Comparison of ENCODE assay signal across 7 mouse cellular contexts in genomic region chr9:20726134-20726858, GRCm38 (mm10). TPM values are rescaled to one million over a fixed set of nuclear protein-coding genes. Genes with fewer than 3 reads are reported as not detected.
A peak's percentile ranks its signal among the peaks of the same experiment; 100 is the strongest.
DNase-seq lines count a peak whose midpoint lies in the region; ATAC-seq and TF ChIP-seq lines count a peak whose summit lies in the region.

No protein-coding gene starts in this region.

- DNase-seq in layer of hippocampus, adult 2 months (ENCODE audit: low spot score in 2 of 2) = no peak
- DNase-seq in layer of hippocampus, adult 18-20 months (ENCODE audit: low spot score in 2 of 2) = no peak
- peak; percentile 45 for DNase-seq in brain, adult 2 months (ENCODE audit: low read depth, low spot score)
- DNase-seq in adipocyte (ENCODE audit: low spot score) = no peak
- no peak for DNase-seq in ovary, postnatal 36 days (ENCODE audit: low spot score)

- ATAC-seq in forebrain, embryonic 13.5 days = peak; percentile 30
- no peak for ATAC-seq in liver, embryonic 16.5 days (ENCODE audit: low read depth)

- peaks cover 65% of the 10 kb centered on the region for H3K27me3 ChIP-seq in forebrain, embryonic 13.5 days
- H3K27me3 ChIP-seq in liver, embryonic 16.5 days (ENCODE audit: control insufficient read depth, insufficient read depth, low read depth, low read length) = peaks cover 60% of the 10 kb centered on the region

- peak overlapping the region; percentile 58 for H3K27ac ChIP-seq in layer of hippocampus, adult 2 months
- no peak overlapping the region for H3K27ac ChIP-seq in forebrain, embryonic 13.5 days
- H3K27ac ChIP-seq in liver, embryonic 16.5 days (ENCODE audit: low read length) = no peak overlapping the region

- peaks cover 30% of the 10 kb centered on the region for H3K4me1 ChIP-seq in forebrain, embryonic 13.5 days
- peaks cover 3% of the 10 kb centered on the region; the same call in 1 of the 2 replicates for H3K4me1 ChIP-seq in liver, embryonic 16.5 days (ENCODE audit: control insufficient read depth, low read depth, low read length)

- WGBS in forebrain, embryonic 13.5 days = 1% methylated on average over 41 of the region's 42 CpGs
- 3% methylated on average over 42 of the region's 42 CpGs for WGBS in liver, embryonic 16.5 days (ENCODE audit: insufficient replicate concordance)

- H3K4me2 ChIP-seq in forebrain, embryonic 13.5 days = peak overlapping the region; percentile 98
- peak overlapping the region; percentile 65 for H3K4me2 ChIP-seq in liver, embryonic 16.5 days (ENCODE audit: low read depth, low read length)

- no peaks in the 10 kb centered on the region for H3K36me3 ChIP-seq in forebrain, embryonic 13.5 days (ENCODE audit: poor library complexity, severe bottlenecking)
- H3K36me3 ChIP-seq in liver, embryonic 16.5 days (ENCODE audit: control insufficient read depth, insufficient read depth) = no peaks in the 10 kb centered on the region

- peak overlapping the region; percentile 71 for H3K4me3 ChIP-seq in layer of hippocampus, adult 2 months
- H3K4me3 ChIP-seq in forebrain, embryonic 13.5 days = peak overlapping the region; percentile 55
- peak overlapping the region; percentile 47 for H3K4me3 ChIP-seq in liver, embryonic 16.5 days (ENCODE audit: low read depth, low read length)

- no peaks in the 10 kb centered on the region for H3K9me3 ChIP-seq in forebrain, embryonic 13.5 days (replicated peaks)
- no peaks in the 10 kb centered on the region for H3K9me3 ChIP-seq in liver, embryonic 16.5 days (replicated peaks; ENCODE audit: control insufficient read depth, low read length)

- peak overlapping the region; percentile 74 for H3K9ac ChIP-seq in forebrain, embryonic 13.5 days
- H3K9ac ChIP-seq in liver, embryonic 16.5 days (ENCODE audit: low read depth, low read length) = no peak overlapping the region

- no peak for TF ChIP-seq CTCF in layer of hippocampus, adult 2 months (conservative IDR thresholded peaks at IDR 0.05)

RNA-seq across cellular contexts. Expression of gene Olfm2, which starts 19.9 kb away (rescaled TPM):
- 10 to 100 TPM; 31.6 to 37.6 TPM for total RNA-seq in layer of hippocampus, adult 2 months (2021)
- 10 to 100 TPM; 32.0 to 38.5 TPM for total RNA-seq in layer of hippocampus, adult 18-20 months (2021)
- polyA plus RNA-seq in forebrain, embryonic 13.5 days (2015; fragmentation: Nextera tagmentation; extraction: Ambion mirVana) = 52.6 and 68.1 TPM in 2 replicates
- 0.20 and 0.25 TPM in 2 replicates for polyA plus RNA-seq in liver, embryonic 16.5 days (2015; fragmentation: Nextera tagmentation; extraction: Ambion mirVana)
